31 mouse cellular contexts compared by ENCODE assay signal in the genomic region with DNA sequence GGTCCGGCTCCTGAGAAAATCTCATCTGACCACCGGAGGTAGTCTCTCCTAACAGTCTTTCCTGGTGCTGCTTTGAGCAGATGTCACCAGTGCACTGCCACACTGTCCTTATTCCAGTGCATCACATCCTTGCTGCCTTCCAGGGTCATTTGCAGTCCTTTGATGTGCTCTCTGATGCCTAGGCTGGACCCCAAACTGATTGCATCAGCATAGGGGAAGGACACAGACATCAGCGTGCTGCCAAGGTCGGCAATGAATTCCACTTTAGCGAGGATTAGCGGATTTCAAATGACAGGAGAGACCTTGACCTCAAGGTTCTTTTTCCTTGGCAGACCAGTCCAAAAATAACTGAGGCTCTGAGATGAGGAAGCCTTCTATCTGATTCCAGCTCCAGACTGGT. TPM values are rescaled to one million over a fixed set of nuclear protein-coding genes. Genes with fewer than 3 reads are reported as not detected.
A peak's percentile ranks its signal among the peaks of the same experiment; 100 is the strongest.
DNase-seq lines count a peak whose midpoint lies in the region.
"Had no signal": no experiment of that assay in that cellular context is flagged by ENCODE, and none has a peak within 500 bp of the region (broad histone marks: within the 10 kb centered on the region; RNA-seq: fewer than 3 reads in every experiment).

No protein-coding gene starts in this region.

- intact Hi-C loops in heart, postnatal 36 days (cut with DNase I) = no loop called here

- peak; percentile 54 for DNase-seq in ovary, adult 18-20 months (ENCODE audit: low spot score)
- DNase-seq in ovary, postnatal 14 days (ENCODE audit: low spot score) = no peak
- DNase-seq in adrenal gland, adult 2 months = peak; percentile 92
- peak; percentile 86 for DNase-seq in adrenal gland, postnatal 14 days
- DNase-seq in thymus, postnatal 36 days = no peak
- no peak for DNase-seq in heart, postnatal 36 days
- no peak for DNase-seq in heart, adult 8-10 months (ENCODE audit: low spot score)
- DNase-seq: cerebellum, adult 18-20 months; cerebellum, adult 9-10 months; cerebellum, postnatal 25 days; embryo, embryonic 11 days; gastrocnemius, postnatal 25 days; heart, adult 2 months; heart, postnatal 14 days; kidney, adult 2 months had no signal

RNA-seq across cellular contexts. Expression of a gene that starts 21.3 kb away (rescaled TPM):
- total RNA-seq in adrenal gland, adult 2 months (2021) = 100 to 1,000 TPM in 1 of 2 experiments, 10 to 100 TPM in 1; 98.4 to 272 TPM
- 162 and 163 TPM in 2 replicates for polyA plus RNA-seq in adrenal gland, adult 2 months (2012; rRNA removed)
- total RNA-seq in adrenal gland, postnatal 14 days (2021) = 64.1 and 71.4 TPM in 2 replicates
- 10 to 100 TPM; 14.3 to 19.1 TPM for total RNA-seq in heart, postnatal 36 days (2021)
- total RNA-seq in heart, adult 8-10 months (2022) = 10 to 100 TPM; 11.8 to 22.9 (median 17.5) TPM
- total RNA-seq: common myeloid progenitor, adult 5-6 weeks; hematopoietic stem cell, adult 5-6 weeks had no signal
- polyA plus RNA-seq: activated CD4-positive, CD25-positive, alpha-beta regulatory T cell, adult 4 months; erythroblast, embryonic 14.5 days had no signal

RNA-seq across cellular contexts. Expression of a gene that starts 38.8 kb away (rescaled TPM):
- total RNA-seq in adrenal gland, adult 2 months (2021) = 1 to 10 TPM; 4.7 TPM
- polyA plus RNA-seq in adrenal gland, adult 2 months (2012; rRNA removed) = 2.8 and 2.9 TPM in 2 replicates
- total RNA-seq in adrenal gland, postnatal 14 days (2021) = 3.7 and 5.6 TPM in 2 replicates
- 1 to 10 TPM; 3.7 to 3.8 TPM for total RNA-seq in heart, postnatal 36 days (2021)
- total RNA-seq in heart, adult 8-10 months (2022) = 1 to 10 TPM; 3.8 to 5.2 (median 4.0) TPM
- polyA plus RNA-seq: erythroblast, embryonic 14.5 days had no signal

RNA-seq across cellular contexts. Expression of a gene that starts 47.6 kb away (rescaled TPM):
- total RNA-seq in adrenal gland, adult 2 months (2021) = not detected
- not detected in 2 replicates for polyA plus RNA-seq in adrenal gland, adult 2 months (2012; rRNA removed)
- not detected in 2 replicates for total RNA-seq in adrenal gland, postnatal 14 days (2021)
- total RNA-seq in heart, postnatal 36 days (2021) = not detected
- not detected for total RNA-seq in heart, adult 8-10 months (2022)
- total RNA-seq: adrenal gland, adult 18-20 months; common myeloid progenitor, adult 5-6 weeks; ES-E14; gastrocnemius, adult 8-10 months; gastrocnemius, postnatal 25 days; heart, adult 2 months; heart, postnatal 14 days; hematopoietic stem cell, adult 5-6 weeks had no signal
- polyA plus RNA-seq: activated CD4-positive, CD25-positive, alpha-beta regulatory T cell, adult 4 months; C2C12; CD4-positive, CD25-positive, alpha-beta regulatory T cell, adult 4 months; embryonic facial prominence, embryonic 10.5 days; embryonic facial prominence, embryonic 13.5 days; erythroblast, embryonic 14.5 days; gonadal fat pad, adult 2 months; heart, adult 2 months; heart, embryonic 13.5 days; heart, embryonic 16.5 days; intestine, embryonic 14.5 days; intestine, postnatal 0 days; kidney, adult 2 months had no signal

Comparison
In these comparisons a context has a peak if more than half of its experiments do, and no peak if none do; other contexts are left out.
1. DNase-seq: peak in ovary, adult 18-20 months (single experiment), adrenal gland, adult 2 months (single experiment) and adrenal gland, postnatal 14 days (single experiment); none in ovary, postnatal 14 days (single experiment), thymus, postnatal 36 days (0 of 2), heart, postnatal 36 days (0 of 2) and heart, adult 8-10 months (single experiment).